Mouse (Mus musculus) c-Kit-negative CD71-positive TER-119-positive erythroid progenitor cells, embryonic 14.5 days (primary cell): ENCODE results near the gene Cdk10.

ENCODE experiments used
- DNase-seq: peaks from one replicate; pipeline ENCODE4 v3.0.0-alpha.2; 2013; ENCODE audit warnings: low read depth, low spot score

The Cdk10 gene

GRCm38 (mm10) chr8:123271901-123272300, 47.3 kb downstream of the Cdk10 start:
- no peak for DNase-seq

- no peak for DNase-seq
These were observed 49.8 kb downstream of the Cdk10 start for GRCm38 (mm10) chr8:123274447-123274846.

- no peak for DNase-seq
These were observed 50.5 kb downstream of the Cdk10 start for GRCm38 (mm10) chr8:123275096-123275495.

- DNase-seq: no peak
These were observed 53.8 kb downstream of the Cdk10 start for GRCm38 (mm10) chr8:123278445-123278844.

- no peak for DNase-seq
These were observed 55.2 kb downstream of the Cdk10 start for GRCm38 (mm10) chr8:123279828-123280227.

GRCm38 (mm10) chr8:123280302-123281094, 55.9 kb downstream of the Cdk10 start:
- DNase-seq: no peak
